Mouse (Mus musculus) layer of hippocampus, postnatal 25 days (tissue): Measurements from ENCODE around the gene Shank3. TPM values are rescaled to one million over a fixed set of nuclear protein-coding genes. Genes with fewer than 3 reads are reported as not detected.

Experiments
- DNase-seq, 2 experiments: peaks; one replicate each; pipeline ENCODE4 v3.0.0; 2022; ENCODE audit warnings: mixed read lengths in 2 of 2, low spot score in 1 of 2; ENCODE audit errors: extremely low spot score in 1 of 2
- total RNA-seq, 2 experiments: library from RNA; stranded (reverse); gene quantifications; 2 replicates each; pipeline ENCODE4 v1.2.3; 2021

Gene Shank3
- 100 to 1,000 TPM; 235 to 265 TPM for total RNA-seq

DNA sequence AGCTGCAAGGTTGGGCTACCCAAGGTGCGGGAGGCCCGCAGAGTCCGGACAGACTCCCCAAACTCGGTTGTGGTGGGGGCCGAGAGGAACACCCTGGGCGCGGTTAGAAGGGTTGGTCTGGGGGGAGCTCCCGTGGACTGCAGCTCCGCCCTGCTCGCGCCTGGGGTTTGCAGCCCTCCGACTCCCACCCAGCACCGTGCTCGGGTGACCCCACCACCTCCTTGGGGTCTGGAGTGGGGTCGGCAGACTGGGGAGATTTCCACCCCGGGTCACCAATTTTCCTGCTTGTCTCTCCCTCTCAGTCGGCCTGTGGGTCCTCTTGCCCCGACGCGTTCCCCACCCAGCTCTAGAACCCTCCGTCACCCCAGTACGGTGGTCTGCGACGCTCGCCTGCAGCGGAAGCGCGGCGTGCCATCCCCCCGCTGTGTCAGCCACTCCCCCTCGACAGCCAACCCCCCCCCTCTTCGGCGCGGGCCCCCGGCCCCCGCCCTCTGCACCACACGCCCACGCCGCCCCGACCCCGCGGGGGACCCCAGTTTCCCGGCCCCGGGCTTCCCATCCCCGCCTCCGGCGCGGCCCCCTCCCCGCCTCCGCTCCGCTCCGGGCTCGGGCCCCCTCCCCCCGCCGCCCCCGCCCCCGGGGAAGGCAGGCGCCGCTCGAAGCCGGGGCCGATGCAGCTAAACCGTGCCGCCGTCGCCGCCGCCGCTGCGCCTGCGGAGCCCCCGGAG lies at the start of gene Shank3:
Shank3 (plus strand) TSS at position 663 of the 728 bp plus-strand sequence.
- peak; percentile 21 to 76 for DNase-seq

DNA sequence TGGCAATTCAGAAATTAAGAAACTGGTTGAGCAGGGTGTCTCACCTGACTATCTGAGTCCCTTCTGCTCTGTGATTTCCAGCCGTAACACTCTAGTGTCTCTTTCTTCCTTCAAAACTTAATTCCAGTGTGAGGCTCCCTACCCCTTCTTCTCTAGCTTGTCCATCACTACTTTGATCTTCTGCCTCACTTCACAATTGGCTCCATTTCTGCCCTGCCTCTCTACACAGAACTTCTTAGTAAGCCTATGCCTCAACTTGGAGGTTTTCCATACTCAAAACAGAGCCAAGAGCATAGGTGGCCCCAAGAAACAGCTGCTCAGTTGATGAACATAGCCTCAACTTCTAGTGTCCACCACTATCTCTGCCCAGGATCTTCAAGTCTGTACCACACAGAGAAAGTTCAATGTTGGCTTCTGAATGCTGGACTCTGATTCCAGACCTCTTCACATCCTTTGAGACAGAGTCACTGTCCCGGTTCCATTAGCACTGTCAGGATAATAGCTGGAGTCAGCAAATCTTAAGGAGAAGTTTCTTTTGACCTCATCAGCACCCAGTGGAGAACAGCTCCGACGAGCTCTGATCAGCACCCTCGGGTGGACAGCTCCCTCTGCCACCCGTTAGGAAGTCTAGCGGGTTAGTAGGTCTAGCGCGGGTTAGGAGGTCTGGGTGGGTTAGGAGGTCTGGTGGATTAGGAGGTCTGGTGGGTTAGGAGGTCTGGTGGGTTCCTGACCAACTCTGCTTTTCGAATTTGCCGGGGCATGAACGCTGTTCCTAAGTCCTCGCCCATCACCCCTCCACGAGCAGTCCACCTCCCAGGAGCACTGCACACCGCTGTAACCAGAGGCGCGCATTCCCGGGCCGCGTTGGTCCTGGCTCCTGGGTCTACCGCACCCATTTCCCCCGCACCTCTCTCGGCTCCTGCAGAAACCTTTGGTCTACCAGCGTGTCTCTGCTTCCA lies 46.2 kb upstream of the Shank3 start:
- DNase-seq: no peak

DNA sequence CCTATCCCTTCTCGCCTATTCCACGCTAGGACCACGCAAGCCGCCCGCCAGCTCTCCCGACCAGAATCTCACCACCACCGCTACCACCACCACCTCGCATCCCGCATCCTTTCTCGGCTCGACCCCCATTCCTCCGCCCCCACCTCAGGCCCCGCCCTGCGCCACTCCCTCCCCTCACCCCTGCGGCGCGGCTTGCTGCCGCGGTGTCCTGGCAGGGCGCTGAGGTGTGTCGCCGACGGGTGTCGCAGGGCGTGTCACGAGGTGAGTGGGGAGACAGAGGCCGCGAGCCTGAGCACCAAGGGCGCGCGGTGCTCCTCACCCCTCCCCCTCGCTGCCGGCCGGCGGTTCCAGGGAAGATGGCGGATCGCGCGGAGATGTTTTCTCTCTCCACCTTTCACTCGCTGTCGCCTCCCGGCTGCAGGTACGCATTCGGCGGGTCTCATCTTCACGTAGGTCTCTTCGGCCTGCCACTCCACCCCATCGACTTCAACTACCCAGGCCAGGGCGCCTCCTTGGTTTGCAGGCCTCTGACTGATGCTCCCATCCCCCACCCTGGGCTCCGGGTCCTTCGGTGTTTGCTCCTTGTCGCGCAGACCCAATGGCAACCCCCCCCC lies 45.5 kb upstream of the Shank3 start, which contains the start of gene Mapk8ip2:
Mapk8ip2 (plus strand) TSS at position 49 of the 614 bp plus-strand sequence.
- DNase-seq: peak; percentile 46 to 54

DNA sequence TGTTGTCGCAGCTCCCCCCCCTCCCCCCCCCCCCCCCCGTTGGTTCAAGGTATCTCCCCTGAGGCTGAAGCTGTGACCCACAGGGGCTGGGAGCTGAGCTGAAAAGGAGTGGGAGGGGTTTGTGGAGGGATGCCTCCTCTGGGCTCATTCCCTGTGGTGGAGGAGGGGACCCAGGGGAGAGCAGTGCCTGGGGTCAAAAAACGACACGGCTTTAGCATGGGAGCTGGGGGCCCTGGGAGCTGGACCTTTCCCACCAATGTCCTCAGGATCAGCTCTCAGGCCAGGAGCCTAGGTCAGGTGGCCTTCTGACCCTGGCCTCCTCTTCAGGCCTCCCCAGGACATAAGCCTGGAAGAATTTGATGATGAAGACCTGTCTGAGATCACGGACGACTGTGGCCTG lies 44.6 kb upstream of the Shank3 start:
- DNase-seq: no peak

DNA sequence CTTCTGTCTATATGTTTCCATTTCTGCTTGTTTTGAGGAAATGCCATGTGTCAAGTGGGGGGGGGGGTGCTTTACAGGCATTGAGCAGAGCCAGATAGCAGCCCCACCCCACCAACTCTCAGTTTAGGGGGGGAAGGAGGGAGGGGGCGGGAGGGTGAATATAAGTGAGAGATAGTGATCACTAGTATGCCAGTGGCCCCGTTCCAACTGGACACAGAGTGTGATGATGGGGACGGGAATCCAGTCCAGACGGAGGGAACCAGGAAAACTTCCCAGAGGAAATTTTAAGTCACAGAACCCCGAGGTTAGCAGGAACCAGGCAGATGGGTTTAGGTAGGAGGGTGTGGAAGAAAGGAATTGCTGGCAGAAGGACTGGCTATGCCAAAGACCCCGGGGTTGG lies 43.8 kb upstream of the Shank3 start:
- no peak for DNase-seq

DNA sequence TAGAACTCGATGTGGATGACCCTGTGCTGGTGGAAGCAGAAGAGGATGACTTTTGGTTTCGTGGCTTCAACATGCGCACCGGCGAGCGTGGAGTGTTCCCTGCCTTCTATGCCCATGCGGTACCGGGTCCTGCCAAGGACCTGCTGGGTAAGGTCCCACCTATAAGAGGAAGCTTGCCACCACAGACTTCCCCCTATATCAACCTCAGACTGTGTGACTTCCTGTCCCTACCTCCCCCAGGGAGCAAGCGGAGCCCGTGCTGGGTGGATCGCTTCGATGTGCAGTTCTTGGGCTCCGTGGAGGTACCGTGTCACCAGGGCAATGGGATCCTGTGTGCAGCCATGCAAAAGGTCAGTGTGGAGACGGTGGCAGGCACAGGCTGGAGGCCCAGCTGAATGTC lies 40.5 kb upstream of the Shank3 start:
- no peak for DNase-seq

DNA sequence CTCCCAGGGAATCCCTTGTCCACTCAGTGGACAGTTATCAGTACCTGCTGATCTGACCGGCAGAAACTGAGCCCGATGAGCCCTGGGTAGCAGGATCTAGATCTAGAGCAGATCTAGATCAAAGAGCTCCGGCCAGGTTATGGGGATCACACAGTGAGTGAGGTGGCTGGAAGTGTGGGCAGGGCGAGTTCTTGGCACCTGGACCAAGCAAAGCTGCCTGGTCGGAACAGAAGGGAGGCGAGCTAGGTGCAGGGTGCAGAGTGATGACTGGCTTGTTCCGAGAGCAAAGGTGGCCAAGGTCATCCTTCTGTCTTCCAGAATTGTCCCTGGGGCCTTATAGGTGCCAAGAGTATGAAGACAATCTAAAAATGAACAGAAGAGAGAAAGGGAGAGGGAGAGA lies 39.6 kb upstream of the Shank3 start:
- no peak for DNase-seq

DNA sequence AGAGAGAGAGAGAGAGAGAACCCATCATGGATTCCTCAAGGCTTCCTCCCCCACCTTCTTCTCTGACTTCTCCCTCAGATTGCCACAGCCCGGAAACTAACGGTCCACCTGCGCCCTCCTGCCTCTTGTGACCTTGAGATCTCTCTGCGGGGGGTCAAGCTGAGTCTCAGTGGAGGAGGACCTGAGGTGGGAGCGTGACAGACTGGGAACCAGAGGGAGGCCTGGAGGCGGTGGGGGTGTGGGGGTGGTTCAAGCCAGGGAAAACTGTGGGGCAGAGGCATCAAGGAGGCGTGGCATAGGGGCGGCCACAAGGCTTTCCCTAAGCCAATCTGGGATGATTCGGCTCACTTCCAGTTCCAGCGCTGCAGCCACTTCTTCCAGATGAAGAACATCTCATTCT lies 39.1 kb upstream of the Shank3 start:
- DNase-seq: no peak

DNA sequence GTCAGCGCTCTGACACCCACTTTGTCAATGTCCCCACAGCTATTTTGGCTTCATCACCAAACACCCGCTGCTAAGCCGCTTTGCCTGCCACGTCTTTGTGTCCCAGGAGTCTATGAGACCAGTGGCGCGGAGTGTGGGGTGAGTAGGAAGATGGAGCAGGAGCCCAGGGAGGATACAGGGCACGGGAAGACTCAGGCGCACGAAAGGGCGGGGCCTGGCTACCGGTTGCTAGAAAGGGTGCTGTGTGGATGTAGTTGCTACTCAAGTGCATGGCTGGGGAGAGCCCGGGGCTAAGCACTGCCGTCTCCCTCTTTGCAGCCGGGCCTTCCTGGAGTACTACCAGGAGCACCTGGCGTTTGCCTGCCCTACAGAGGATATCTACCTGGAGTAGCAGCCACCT lies 38.1 kb upstream of the Shank3 start:
- DNase-seq: no peak

DNA sequence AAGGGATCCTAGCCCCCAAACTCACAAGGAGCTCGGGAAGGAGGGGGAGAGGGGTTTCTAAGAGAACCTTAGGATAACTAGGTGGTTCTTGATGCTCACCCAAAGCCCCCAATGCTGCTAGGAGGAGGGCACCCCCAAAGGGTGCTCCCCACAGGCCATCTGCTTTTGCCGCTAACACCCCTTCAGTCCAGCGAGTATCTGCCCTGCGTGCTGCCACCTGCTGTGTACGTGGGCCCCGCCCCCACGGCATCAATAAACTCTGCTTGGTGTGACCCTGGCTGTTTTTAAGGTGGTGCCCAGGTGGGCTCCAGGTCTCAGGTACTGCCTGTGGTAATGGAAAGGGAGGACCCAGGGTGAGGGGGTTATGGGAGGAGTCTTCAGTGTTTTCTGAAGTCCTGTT lies 37.2 kb upstream of the Shank3 start:
- no peak for DNase-seq

DNA sequence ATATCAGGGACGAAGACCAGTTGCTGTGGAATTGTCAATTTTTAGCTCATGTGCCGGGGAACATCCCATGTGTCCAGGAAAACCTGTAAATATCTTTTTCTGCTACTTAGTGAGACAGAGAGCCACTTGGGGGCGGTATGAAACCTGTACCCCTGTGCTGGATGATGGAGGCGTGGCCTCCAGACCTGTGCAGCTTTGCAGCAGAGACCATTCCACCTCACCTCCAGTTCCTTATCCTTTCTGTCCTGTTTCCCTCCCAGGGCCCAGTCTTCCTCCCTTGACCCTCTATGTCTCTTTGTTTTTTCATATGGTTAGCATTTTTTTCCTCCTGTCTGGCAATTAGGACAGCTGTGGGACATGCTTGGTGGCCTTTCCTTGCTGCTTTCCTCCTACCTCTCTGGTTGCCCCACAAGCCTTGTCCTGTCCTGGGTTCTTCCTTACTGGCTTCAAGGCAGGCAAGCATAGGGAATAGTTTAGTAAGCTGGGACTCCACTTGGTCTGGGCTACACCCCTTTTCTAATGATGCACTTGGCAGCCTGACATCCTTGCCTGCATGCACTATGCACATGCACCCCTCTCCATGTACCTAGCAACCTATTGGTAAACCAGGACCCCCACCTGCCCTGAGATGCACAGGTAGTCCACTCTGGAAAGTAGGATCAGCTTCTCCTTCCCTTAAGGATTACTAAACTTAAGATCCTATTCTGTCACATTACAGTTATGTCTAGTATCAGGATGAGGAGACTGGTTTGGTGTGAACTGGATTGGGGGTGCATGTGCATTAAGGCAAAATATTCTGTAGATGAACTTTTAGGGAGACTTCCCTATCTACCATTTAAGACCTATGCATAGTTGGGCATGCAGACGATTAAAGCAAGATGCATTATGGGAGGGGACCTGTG lies 35.8 kb upstream of the Shank3 start:
- DNase-seq: no peak

DNA sequence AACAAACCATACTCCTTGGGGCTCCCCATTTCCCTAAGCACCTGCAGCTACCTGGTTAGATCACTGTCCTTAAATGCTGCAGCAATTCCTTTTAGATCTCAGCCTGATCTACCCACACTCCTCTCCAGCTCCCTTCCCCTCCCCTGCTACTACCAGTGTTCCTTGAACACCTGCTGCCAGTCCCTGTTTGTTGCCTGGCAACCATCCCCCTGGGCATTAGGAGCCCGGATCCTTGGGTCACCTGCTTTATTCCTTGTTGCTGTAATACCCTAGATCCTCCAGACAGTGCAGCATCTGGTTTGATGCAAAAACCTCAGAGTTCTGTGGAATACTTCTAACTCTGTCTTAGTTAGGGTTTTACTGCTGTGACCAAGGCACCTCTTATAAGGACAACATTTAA lies 34.4 kb upstream of the Shank3 start:
- no peak for DNase-seq

DNA sequence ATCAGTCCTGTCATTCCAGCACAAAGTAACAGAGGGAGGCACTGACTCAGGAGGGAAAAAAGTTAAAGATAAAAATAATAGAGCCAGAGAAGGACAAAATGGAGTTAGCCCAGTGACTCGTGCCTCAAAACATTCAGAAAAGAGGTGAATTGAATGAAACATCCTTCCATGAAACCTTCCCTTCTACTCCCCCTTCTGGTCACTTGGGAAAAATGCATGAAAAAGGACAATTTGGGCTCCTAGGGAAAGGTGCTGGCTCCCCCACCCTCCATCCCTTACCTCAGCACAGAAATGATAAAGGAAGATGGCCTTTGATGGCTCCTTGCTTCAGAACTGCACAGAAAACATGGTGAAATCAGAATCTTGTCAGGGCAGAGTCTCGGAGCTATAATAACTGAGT lies 30.8 kb upstream of the Shank3 start:
- DNase-seq: no peak

DNA sequence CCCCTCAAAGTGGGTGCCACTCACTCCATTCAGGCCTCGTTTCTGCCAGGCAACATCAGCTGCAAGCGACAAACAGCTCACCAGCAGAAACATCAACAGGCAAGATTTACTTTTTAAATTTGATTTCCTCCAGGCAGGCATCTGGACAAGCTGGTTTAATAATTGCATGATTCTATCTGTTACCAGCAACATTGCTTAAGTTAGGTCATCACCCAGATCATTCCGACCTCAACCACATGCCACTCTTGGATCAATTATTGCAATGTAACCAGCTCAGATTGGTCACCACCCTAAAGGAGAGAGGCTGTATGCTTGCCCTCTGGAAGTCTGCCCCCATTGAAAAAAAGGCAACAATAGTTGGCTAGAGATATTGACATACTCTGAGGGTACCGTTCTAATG lies 27.9 kb upstream of the Shank3 start:
- no peak for DNase-seq

DNA sequence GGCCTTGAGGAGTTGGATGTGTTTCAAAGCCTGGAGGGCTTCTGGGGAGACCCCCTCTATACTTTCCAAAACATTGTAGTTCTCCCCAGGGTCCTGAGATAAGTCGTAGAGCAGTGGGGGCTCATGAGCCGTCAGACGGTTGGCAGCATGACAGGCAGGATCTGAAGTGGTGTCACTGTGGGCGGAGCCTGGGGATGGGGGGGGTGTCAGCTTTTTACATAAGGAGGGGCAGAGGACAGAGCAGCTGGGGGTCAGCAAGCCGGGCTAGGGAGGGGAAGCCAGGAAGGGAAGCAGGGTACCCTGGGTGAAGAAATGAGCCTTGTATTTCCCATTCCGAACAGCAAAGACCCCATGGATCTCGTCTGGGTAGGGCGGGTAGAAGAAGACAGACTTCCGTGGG lies 26.1 kb upstream of the Shank3 start:
- DNase-seq: no peak

DNA sequence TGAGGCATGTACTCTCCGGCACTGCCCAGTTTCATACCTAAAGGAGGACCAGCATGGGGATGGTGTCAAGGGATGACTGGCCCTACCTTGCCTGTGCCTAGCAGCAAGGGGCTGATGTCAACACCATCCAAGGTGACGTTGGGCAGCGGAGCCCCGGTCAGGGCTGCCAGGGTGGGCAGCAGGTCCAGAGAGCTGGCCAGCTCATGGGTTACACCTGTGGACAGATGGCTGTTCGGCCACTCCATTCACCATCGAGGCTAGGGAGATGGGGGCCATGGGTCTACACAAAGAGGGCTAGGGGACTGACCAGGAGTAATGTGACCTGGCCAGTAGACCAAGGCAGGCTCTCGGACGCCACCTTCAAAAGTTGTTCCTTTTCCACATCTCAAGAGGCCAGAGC lies 25.5 kb upstream of the Shank3 start:
- DNase-seq: no peak

DNA sequence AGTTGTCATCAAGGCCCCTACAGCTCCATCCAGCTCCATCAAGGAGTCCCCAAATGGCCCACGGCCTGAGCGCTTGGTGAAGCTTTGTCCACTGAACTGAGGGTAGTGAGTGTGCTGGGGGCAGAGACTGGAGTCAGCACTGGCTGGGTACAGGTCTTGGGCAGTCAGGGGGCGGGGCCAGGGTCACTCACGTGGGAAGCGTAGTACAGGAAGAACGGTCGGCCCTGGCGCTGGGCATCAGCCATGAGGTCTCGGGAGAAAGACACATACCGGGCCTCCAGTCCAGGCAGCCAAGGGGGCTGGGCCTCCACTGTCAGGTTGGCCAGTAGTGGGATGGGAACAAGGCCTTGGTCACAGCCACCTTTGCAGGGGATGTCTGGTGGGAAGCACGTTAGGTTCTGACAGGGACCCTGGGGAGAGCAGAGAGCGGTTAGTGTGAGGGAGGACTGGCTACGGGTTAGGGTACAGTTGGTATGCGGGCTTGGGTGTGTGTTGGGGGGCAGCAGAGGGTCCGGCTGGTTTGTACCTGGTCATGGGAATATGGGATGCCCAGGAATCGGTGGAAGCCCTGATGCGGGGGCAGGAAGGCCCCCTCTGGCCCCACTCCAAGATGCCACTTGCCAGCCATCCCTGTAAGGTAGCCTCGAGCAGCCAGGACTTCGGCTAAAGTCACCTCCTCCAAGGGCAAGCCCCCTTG lies 24.7 kb upstream of the Shank3 start:
- no peak for DNase-seq

DNA sequence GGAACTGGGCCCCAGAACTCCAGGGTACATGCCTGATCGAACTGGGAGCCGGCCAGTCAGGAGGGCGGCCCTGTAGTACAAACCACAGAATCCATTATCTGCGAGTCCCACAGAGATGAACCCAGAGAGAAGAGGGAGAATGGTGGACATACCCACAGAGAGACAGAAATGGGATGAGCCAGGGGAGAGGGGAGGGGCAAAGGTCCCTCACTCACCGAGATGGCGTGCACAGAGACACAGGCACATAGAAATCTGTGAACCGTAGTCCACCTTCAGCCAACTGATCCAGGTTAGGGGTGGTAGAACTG lies 24.2 kb upstream of the Shank3 start:
- DNase-seq: no peak

DNA sequence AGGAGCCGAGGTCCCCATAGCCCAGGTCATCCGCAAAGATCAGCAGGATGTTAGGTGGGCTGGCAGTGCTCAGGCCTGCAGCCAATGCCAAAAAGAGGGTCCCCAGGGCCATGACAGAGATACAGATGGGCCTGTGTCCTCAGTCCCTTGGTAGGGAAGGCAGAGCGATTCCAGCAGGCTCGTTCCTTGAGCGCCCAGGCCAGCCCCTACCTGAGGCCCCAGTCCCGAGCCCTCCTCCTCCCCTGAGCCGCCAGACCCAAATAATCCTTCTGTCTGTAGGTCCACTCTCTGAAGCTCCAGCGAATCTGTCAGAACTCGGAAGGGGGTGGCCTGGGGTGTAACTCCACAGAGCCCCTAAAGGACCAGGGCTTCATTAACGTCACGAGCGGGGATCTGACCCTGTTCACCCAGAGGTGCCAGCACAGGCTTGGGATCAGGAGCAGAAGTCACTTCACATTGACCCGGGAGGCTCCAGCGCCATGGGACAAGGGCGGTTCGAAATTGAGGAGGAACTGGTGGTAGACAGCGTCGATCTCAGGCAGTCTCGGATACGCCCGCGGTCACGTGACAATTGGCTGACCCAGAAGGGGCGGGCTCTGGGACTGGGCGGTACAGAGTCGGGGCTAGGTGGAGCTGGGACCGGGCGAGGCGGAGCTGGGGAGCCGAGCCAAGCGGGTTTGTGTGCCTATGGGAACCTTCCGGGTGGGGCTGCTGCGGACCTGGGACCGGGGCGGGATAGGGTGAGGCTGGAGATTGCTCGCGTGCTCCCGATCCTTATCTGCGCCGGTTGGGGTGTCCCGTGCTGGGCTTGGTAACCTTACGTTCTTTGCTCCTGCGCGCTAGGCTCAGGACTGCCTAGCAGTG lies 23.6 kb upstream of the Shank3 start:
- DNase-seq: peak; percentile 77 to 87
